Mouse (Mus musculus) CD4-positive, CD25-positive, alpha-beta regulatory T cell, adult 9 weeks (primary cell): ENCODE measurements around the gene Rrn3. TPM values are rescaled to one million over a fixed set of nuclear protein-coding genes. Genes with fewer than 3 reads are reported as not detected.

Experiments
- polyA plus RNA-seq: library from polyadenylated mRNA; unstranded; fragments of 100-300 nt; shearing (Covaris generic); gene quantifications from one replicate; pipeline ENCODE4 v1.2.1, GENCODE M21; 2017

Gene Rrn3
- polyA plus RNA-seq, result 47.7 TPM

DNA sequence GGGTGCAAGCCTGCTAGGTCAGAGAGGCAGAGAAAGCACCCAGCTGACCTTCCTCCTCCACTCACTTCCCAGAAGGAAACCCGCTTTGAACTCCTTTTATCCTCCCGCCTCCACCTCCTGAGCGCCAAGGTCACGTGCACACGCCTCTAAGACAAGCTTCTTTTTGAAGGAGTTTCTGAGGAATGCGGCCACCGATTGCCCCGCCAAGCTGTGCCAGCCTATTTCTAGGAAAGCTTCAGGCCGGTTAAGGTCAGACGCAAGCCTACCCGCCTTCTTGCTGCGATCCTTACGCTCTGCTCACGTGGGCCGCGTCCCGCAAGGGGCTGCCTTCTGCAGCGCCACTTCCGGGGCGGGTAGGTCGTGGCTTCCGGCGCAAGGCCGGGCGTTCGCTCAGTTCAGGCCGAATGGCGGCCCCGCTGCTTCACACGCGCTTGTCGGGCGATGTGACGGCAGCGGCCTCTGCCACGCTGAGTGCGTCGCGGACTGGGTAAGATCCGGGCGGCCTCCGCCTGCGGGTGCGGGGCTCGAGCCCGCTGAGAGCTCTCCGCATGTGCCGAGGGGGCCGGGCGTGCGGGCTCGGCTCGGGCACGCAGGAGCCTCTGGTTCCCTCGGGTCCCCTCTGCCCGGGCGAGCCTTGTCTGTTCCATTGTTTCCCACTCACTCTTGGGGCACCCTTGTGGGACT, at the start of gene Rrn3:
Rrn3 (plus strand) TSS at position 356 of the 684 bp plus-strand sequence.

DNA sequence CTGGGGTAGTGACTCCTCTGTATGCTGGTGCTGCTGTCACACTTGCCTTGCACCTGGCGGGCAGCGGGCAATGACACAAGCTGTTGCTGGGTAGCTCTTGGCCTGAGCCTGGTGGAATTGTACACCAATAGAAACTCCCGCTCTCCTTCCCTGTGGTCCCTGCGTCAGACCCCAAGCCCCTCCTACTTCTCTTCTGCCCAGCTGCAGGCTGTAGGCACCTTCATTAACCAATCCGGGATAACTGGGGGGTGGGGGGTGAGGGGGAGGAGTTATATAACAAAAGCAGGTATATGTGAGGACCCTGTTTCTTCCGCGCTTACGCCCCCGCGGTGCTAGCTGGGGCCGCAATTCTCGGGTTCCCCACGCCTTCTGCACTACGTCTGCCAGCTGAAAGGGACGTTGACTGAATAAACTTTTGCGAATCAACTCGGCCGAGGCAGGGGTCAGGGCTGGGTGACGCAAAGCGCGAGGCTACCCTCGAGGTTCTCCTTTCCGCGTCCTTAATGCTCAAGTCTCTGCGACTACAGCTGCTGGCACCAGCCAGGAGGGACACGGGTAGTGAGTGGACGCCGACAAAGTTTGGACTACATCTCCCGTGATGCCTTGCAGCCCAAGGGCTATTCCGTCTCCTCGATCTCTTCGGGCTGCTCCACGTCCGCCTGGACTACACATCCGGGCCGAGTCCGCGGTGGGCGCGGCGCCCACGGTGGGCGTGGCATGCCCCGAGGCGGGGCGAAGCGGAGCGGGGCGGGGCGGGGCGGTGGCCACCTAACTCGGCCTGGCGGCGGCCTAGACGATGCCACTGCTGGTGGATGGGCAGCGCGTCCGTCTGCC, 38.3 kb downstream of the Rrn3 start, which contains the start of gene Ntan1:
Ntan1 (plus strand) TSS at position 286 of the 834 bp plus-strand sequence.

Other genes with a start within 250 kb of the Rrn3 start
- 66.2 TPM for gene Parn, start 112.5 kb upstream of the Rrn3 start, polyA plus RNA-seq
- gene Bfar, start 108.8 kb upstream of the Rrn3 start, polyA plus RNA-seq, result 83.2 TPM
- 12.8 TPM for gene 3110001I22Rik, start 108.8 kb upstream of the Rrn3 start, polyA plus RNA-seq
- 0.38 TPM for gene Pla2g10, start 49.7 kb upstream of the Rrn3 start, polyA plus RNA-seq
- gene Ntan1, start 38.1 kb downstream of the Rrn3 start, polyA plus RNA-seq, result 182 TPM
- 42.7 TPM for gene Pdxdc1, start 122.4 kb downstream of the Rrn3 start, polyA plus RNA-seq
- gene Mpv17l, start 122.5 kb downstream of the Rrn3 start, polyA plus RNA-seq, result 0.67 TPM
- gene 2900011O08Rik, start 205.9 kb downstream of the Rrn3 start, polyA plus RNA-seq, result not detected
- not detected for gene Ifitm7, start 206.2 kb downstream of the Rrn3 start, polyA plus RNA-seq